In genomic region chr5:129778996-129779716, GRCm38 (mm10) we compare ENCODE assay signal across 8 mouse cellular contexts. TPM values are rescaled to one million over a fixed set of nuclear protein-coding genes. Genes with fewer than 3 reads are reported as not detected.
A peak's percentile ranks its signal among the peaks of the same experiment; 100 is the strongest.
DNase-seq lines count a peak whose midpoint lies in the region; ATAC-seq lines count a peak whose summit lies in the region.

No protein-coding gene starts in this region.

- H3K4me1 ChIP-seq in hindbrain, embryonic 14.5 days (replicated peaks; ENCODE audit: control insufficient read depth, insufficient read depth, low read length) = peaks cover 6% of the 10 kb centered on the region

- H3K27ac ChIP-seq in hindbrain, embryonic 14.5 days = no peak overlapping the region

- peak overlapping the region; percentile 38 for H3K4me3 ChIP-seq in hindbrain, embryonic 14.5 days (replicated peaks; ENCODE audit: low read length)

- ATAC-seq in hindbrain, embryonic 14.5 days (ENCODE audit: low FRiP score) = peak; percentile 89

- H3K4me2 ChIP-seq in hindbrain, embryonic 14.5 days (replicated peaks) = peak overlapping the region; percentile 81

- DNase-seq in T-cell, adult 2 months (ENCODE audit: low spot score) = peak; percentile 53
- peak; percentile 85 to 89 for DNase-seq in cerebellum, postnatal 25 days
- peak; percentile 49 to 64 for DNase-seq in frontal cortex, postnatal 25 days (ENCODE audit: low spot score in 2 of 2)
- DNase-seq in hindbrain, embryonic 14.5 days (ENCODE audit: low spot score) = peak; percentile 78
- peak; percentile 81 to 82 for DNase-seq in layer of hippocampus, postnatal 36 days
- DNase-seq in lung, postnatal 25 days (ENCODE audit: low spot score) = peak; percentile 65
- DNase-seq in retina, embryonic 14.5 days (ENCODE audit: low spot score) = peak; percentile 83
- peak; percentile 77 for DNase-seq in thymus, postnatal 4 days

- no peaks in the 10 kb centered on the region for H3K36me3 ChIP-seq in hindbrain, embryonic 14.5 days (replicated peaks; ENCODE audit: control insufficient read depth, insufficient read depth)

- peak overlapping the region; percentile 60 for H3K9ac ChIP-seq in hindbrain, embryonic 14.5 days

- no peaks in the 10 kb centered on the region for H3K9me3 ChIP-seq in hindbrain, embryonic 14.5 days (ENCODE audit: control insufficient read depth, low read length)

- WGBS in hindbrain, embryonic 14.5 days = 3% methylated on average over 32 of the region's 32 CpGs

- no peaks in the 10 kb centered on the region for H3K27me3 ChIP-seq in hindbrain, embryonic 14.5 days (ENCODE audit: control insufficient read depth, insufficient read depth, low read length)

RNA-seq across cellular contexts. Expression of gene Psph, which starts 8.1 kb away (rescaled TPM):
- polyA plus RNA-seq in hindbrain, embryonic 14.5 days (2014; fragmentation: Nextera tagmentation; extraction: Ambion mirVana) = 31.3 and 33.6 TPM in 2 replicates
- 10 to 100 TPM; 27.5 to 28.9 TPM for total RNA-seq in layer of hippocampus, postnatal 36 days (2021)

RNA-seq across cellular contexts. Expression of gene Nipsnap2, which starts 54.3 kb away (rescaled TPM):
- 83.9 and 89.1 TPM in 2 replicates for polyA plus RNA-seq in hindbrain, embryonic 14.5 days (2014; fragmentation: Nextera tagmentation; extraction: Ambion mirVana)
- total RNA-seq in layer of hippocampus, postnatal 36 days (2021) = 10 to 100 TPM; 75.4 to 76.4 TPM
